In the genomic region with DNA sequence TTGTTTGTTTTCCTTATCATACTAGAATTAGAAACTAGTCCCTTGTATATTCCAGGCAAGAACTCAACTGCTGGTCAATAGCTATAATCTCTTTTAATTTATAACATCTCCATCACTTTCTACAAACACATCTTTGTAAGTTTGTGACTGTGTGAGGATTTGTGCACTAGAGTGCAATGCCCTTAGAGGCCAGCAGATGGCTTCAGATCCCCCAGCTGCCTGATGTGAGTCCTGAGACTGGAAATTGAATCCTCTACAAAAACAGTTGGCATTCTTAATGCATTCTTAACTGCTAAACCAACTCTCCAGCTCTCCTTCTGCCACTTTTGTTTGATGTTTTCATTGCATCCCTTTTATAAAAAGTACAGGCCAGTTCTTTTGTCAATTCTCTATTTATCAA, we compare ENCODE assay signal across 16 mouse cellular contexts. TPM values are rescaled to one million over a fixed set of nuclear protein-coding genes. Genes with fewer than 3 reads are reported as not detected.
A peak's percentile ranks its signal among the peaks of the same experiment; 100 is the strongest.
DNase-seq lines count a peak whose midpoint lies in the region; ATAC-seq and TF ChIP-seq lines count a peak whose summit lies in the region.
"Had no signal": no experiment of that assay in that cellular context is flagged by ENCODE, and none has a peak within 500 bp of the region (broad histone marks: within the 10 kb centered on the region; RNA-seq: fewer than 3 reads in every experiment).

No protein-coding gene starts in this region.

- no peak overlapping the region for H3K4me3 ChIP-seq in heart, adult 2 months
- H3K4me3 ChIP-seq in heart, embryonic 11.5 days (ENCODE audit: low read depth, low read length), result no peak overlapping the region
- no peak overlapping the region for H3K4me3 ChIP-seq in lung, embryonic 14.5 days (ENCODE audit: low read depth, low read length)
- H3K4me3 ChIP-seq in ES-E14 (ENCODE audit: insufficient read depth in 1 of 2, low read depth in 1 of 2, low read length in 2 of 2, poor library complexity in 1 of 2, severe bottlenecking in 1 of 2), result no peak overlapping the region
- H3K4me3 ChIP-seq: hindbrain, embryonic 15.5 days; liver, embryonic 13.5 days had no signal

- peak; percentile 55 for TF ChIP-seq CTCF in heart, adult 2 months (IDR thresholded peaks at IDR 0.05)
- TF ChIP-seq CTCF in lung, embryonic 14.5 days (IDR thresholded peaks at IDR 0.05; ENCODE audit: low read depth), result peak; percentile 51

- H3K9me3 ChIP-seq in heart, embryonic 11.5 days (replicated peaks; ENCODE audit: control insufficient read depth, low read length), result no peaks in the 10 kb centered on the region
- H3K9me3 ChIP-seq in lung, embryonic 14.5 days (ENCODE audit: low read depth, low read length), result no peaks in the 10 kb centered on the region
- no peaks in the 10 kb centered on the region for H3K9me3 ChIP-seq in ES-E14 (ENCODE audit: control insufficient read depth, insufficient read depth, low read depth, low read length)
- H3K9me3 ChIP-seq: hindbrain, embryonic 15.5 days; liver, embryonic 13.5 days had no signal

- H3K4me2 ChIP-seq in heart, embryonic 11.5 days, result no peak overlapping the region
- H3K4me2 ChIP-seq in lung, embryonic 14.5 days, result no peak overlapping the region
- H3K4me2 ChIP-seq: hindbrain, embryonic 15.5 days; liver, embryonic 13.5 days; midbrain, embryonic 11.5 days had no signal

- H3K27ac ChIP-seq in heart, adult 2 months, result no peak overlapping the region
- H3K27ac ChIP-seq in heart, embryonic 11.5 days (ENCODE audit: low read depth, low read length), result no peak overlapping the region
- H3K27ac ChIP-seq in lung, embryonic 14.5 days (ENCODE audit: low read depth), result no peak overlapping the region
- no peak overlapping the region for H3K27ac ChIP-seq in ES-E14 (ENCODE audit: insufficient read depth, low read depth, low read length, poor library complexity, severe bottlenecking)
- H3K27ac ChIP-seq: hindbrain, embryonic 15.5 days; liver, embryonic 13.5 days had no signal

- no peak for TF ChIP-seq EP300 in heart, adult 2 months (IDR thresholded peaks at IDR 0.05; ENCODE audit: insufficient read depth, low read depth, low read length)

- no peaks in the 10 kb centered on the region for H3K27me3 ChIP-seq in heart, adult 2 months (ENCODE audit: control insufficient read depth, insufficient read depth, low read length)
- no peaks in the 10 kb centered on the region for H3K27me3 ChIP-seq in heart, embryonic 11.5 days (ENCODE audit: control insufficient read depth, insufficient read depth, low read length)
- no peaks in the 10 kb centered on the region for H3K27me3 ChIP-seq in lung, embryonic 14.5 days (ENCODE audit: insufficient read depth, low read length)
- H3K27me3 ChIP-seq: liver, embryonic 13.5 days had no signal

- no peak for DNase-seq in heart, adult 2 months
- DNase-seq in lung, embryonic 14.5 days, result peak; percentile 8
- no peak for DNase-seq in lung, postnatal 14 days
- peak; percentile 31 for DNase-seq in ES-E14 (ENCODE audit: low read depth, low spot score)
- no peak for DNase-seq in urinary bladder, postnatal 36 days (ENCODE audit: low spot score in 2 of 2)
- DNase-seq in urinary bladder, postnatal 10 days (ENCODE audit: low spot score), result no peak
- DNase-seq: adrenal gland, postnatal 25 days; cerebellum, adult 11-12 months; kidney, postnatal 14 days; liver, embryonic 13.5 days had no signal

- no peaks in the 10 kb centered on the region for H3K4me1 ChIP-seq in heart, adult 2 months (ENCODE audit: control insufficient read depth, insufficient read depth, low read length)
- no peaks in the 10 kb centered on the region for H3K4me1 ChIP-seq in heart, embryonic 11.5 days (ENCODE audit: control insufficient read depth, insufficient read depth, low read length)
- no peaks in the 10 kb centered on the region for H3K4me1 ChIP-seq in lung, embryonic 14.5 days (ENCODE audit: insufficient read depth)
- no peaks in the 10 kb centered on the region; a peak in 1 of 4 replicates for H3K4me1 ChIP-seq in ES-E14 (ENCODE audit: control insufficient read depth in 2 of 2, insufficient read depth in 2 of 2, low read length in 2 of 2, poor library complexity in 1 of 2)

- no peaks in the 10 kb centered on the region for H3K36me3 ChIP-seq in heart, adult 2 months (ENCODE audit: control insufficient read depth, insufficient read depth, low read length)
- no peaks in the 10 kb centered on the region for H3K36me3 ChIP-seq in heart, embryonic 11.5 days (ENCODE audit: control insufficient read depth, insufficient read depth, low read length)
- H3K36me3 ChIP-seq in lung, embryonic 14.5 days (ENCODE audit: insufficient read depth), result no peaks in the 10 kb centered on the region
- no peaks in the 10 kb centered on the region for H3K36me3 ChIP-seq in ES-E14 (ENCODE audit: control insufficient read depth, insufficient read depth, low read length, poor library complexity, severe bottlenecking)
- H3K36me3 ChIP-seq: hindbrain, embryonic 15.5 days; liver, embryonic 13.5 days had no signal

- TF ChIP-seq POLR2A in heart, adult 2 months (IDR thresholded peaks at IDR 0.05; ENCODE audit: insufficient read depth, low read depth, low read length), result no peak

- in situ Hi-C loops in ES-E14 (cut with MboI; ENCODE audit: low sequenced_read_pairs in 2 of 2, unreplicated experiment in 2 of 2), result loop anchor here in 1 of 2 experiments (10.0 kb wide), 1 partner anchor 111 kb away; the partner anchor contains the start of gene Rbp1

- ATAC-seq in heart, embryonic 11.5 days (replicated peaks; ENCODE audit: insufficient number of reproducible peaks, low FRiP score, low TSS enrichment), result no peak
- no peak for ATAC-seq in lung, embryonic 14.5 days (ENCODE audit: insufficient read depth)
- 0 out of 2 replicates have a peak, but pooled peaks have one; percentile 33 for ATAC-seq in megakaryocyte progenitor cell, adult 5-6 weeks (replicated peaks; ENCODE audit: poor library complexity)

- H3K9ac ChIP-seq in heart, adult 2 months (ENCODE audit: low read depth, low read length), result no peak overlapping the region
- H3K9ac ChIP-seq in heart, embryonic 11.5 days (ENCODE audit: low read depth, low read length), result no peak overlapping the region
- H3K9ac ChIP-seq in lung, embryonic 14.5 days, result no peak overlapping the region
- no peak overlapping the region for H3K9ac ChIP-seq in ES-E14 (ENCODE audit: insufficient read depth, low read depth, low read length, poor library complexity, severe bottlenecking)
- H3K9ac ChIP-seq: hindbrain, embryonic 15.5 days; liver, embryonic 13.5 days had no signal

- H3K79me2 ChIP-seq in heart, adult 2 months (replicated peaks; ENCODE audit: control insufficient read depth, insufficient read depth, low read length), result no peaks in the 10 kb centered on the region

- intact Hi-C loops in heart, adult 2 months (cut with DNase I), result no loop called here

TF ChIP-seq in ES-E14, 5 proteins besides CTCF, POLR2A, EP300 and RAD21:
- TF ChIP-seq HCFC1 (IDR thresholded peaks at IDR 0.05; ENCODE audit: borderline replicate concordance, insufficient read depth, low read length) (no peak), CHD2 (IDR thresholded peaks at IDR 0.05; ENCODE audit: low read depth, low read length) (no peak), MAFK (IDR thresholded peaks at IDR 0.05; ENCODE audit: insufficient read depth, low read depth, low read length) (no peak), ZC3H11A (IDR thresholded peaks at IDR 0.05; ENCODE audit: borderline replicate concordance, low read depth, low read length) (no peak), ZNF384 (IDR thresholded peaks at IDR 0.05; ENCODE audit: low read depth, low read length) (no peak)

RNA-seq across cellular contexts. Expression of gene Copb2, which starts 27.8 kb away (rescaled TPM):
- total RNA-seq in heart, adult 2 months (2021), result 100 to 1,000 TPM in 1 of 2 experiments, 10 to 100 TPM in 1; 93.0 to 103 TPM
- polyA plus RNA-seq in heart, adult 2 months (2012; rRNA removed), result 35.2 and 68.4 TPM in 2 replicates
- 142 and 175 TPM in 2 replicates for polyA plus RNA-seq in heart, embryonic 11.5 days (2014; fragmentation: Nextera tagmentation; extraction: Ambion mirVana)
- polyA plus RNA-seq in lung, embryonic 14.5 days (2014; fragmentation: Nextera tagmentation; extraction: Ambion mirVana), result 186 and 196 TPM in 2 replicates
- total RNA-seq in ES-E14 (2012; rRNA removed), result 76.2 and 114 TPM in 2 replicates
- total RNA-seq in megakaryocyte progenitor cell, adult 5-6 weeks (2015), result 169 and 203 TPM in 2 replicates
- 183 and 190 TPM in 2 replicates for total RNA-seq in megakaryocyte progenitor cell, adult 5-6 weeks (2017)

RNA-seq across cellular contexts. Expression of gene Rbp2, which starts 49.8 kb away (rescaled TPM):
- under 1 TPM in 1 of 2 experiments, not detected in 1; 0.44 TPM for total RNA-seq in heart, adult 2 months (2021)
- polyA plus RNA-seq in heart, adult 2 months (2012; rRNA removed), result not detected in 2 replicates
- 0.27 and 1.1 TPM in 2 replicates for polyA plus RNA-seq in heart, embryonic 11.5 days (2014; fragmentation: Nextera tagmentation; extraction: Ambion mirVana)
- 0.43 TPM in 1 of 2 replicates, not detected in the other for polyA plus RNA-seq in lung, embryonic 14.5 days (2014; fragmentation: Nextera tagmentation; extraction: Ambion mirVana)
- not detected in 2 replicates for total RNA-seq in ES-E14 (2012; rRNA removed)
- not detected in 2 replicates for total RNA-seq in megakaryocyte progenitor cell, adult 5-6 weeks (2015)
- not detected in 2 replicates for total RNA-seq in megakaryocyte progenitor cell, adult 5-6 weeks (2017)
- total RNA-seq: adrenal gland, postnatal 25 days; gastrocnemius, adult 8-10 months had no signal
- polyA plus RNA-seq: forebrain, embryonic 11.5 days had no signal

Comparison
In these comparisons a context has a peak if more than half of its experiments do, and no peak if none do; other contexts are left out.
1. DNase-seq: peak in lung, embryonic 14.5 days (single experiment) and ES-E14 (single experiment); none in heart, adult 2 months (0 of 2), lung, postnatal 14 days (single experiment), urinary bladder, postnatal 36 days (0 of 2) and urinary bladder, postnatal 10 days (single experiment).